ENCODE assay signal across 9 mouse cellular contexts in genomic region chr13:29604241-29604640, GRCm38 (mm10).
DNase-seq lines count a peak whose midpoint lies in the region; ATAC-seq and TF ChIP-seq lines count a peak whose summit lies in the region.
"Had no signal": no experiment of that assay in that cellular context is flagged by ENCODE, and none has a peak within 500 bp of the region (broad histone marks: within the 10 kb centered on the region; RNA-seq: fewer than 3 reads in every experiment).

No protein-coding gene starts in this region.

- TF ChIP-seq POLR2A in olfactory bulb, adult 2 months (IDR thresholded peaks at IDR 0.05; ENCODE audit: insufficient read depth, low read depth, low read length) = no peak

- H3K4me1 ChIP-seq in liver, postnatal 0 days (ENCODE audit: insufficient read depth) = no peaks in the 10 kb centered on the region
- no peaks in the 10 kb centered on the region for H3K4me1 ChIP-seq in olfactory bulb, adult 2 months (ENCODE audit: control insufficient read depth, insufficient read depth, low read length)

- ATAC-seq in common myeloid progenitor, adult 5-6 weeks (replicated peaks; ENCODE audit: low read depth, poor library complexity, severe bottlenecking) = peak; percentile 92
- no peak for ATAC-seq in liver, postnatal 0 days

- H3K27ac ChIP-seq in liver, postnatal 0 days (ENCODE audit: low read depth) = no peak overlapping the region
- H3K27ac ChIP-seq in olfactory bulb, adult 2 months (ENCODE audit: insufficient read depth, low read depth, low read length) = no peak overlapping the region

- H3K9ac ChIP-seq in liver, postnatal 0 days (replicated peaks) = no peak overlapping the region

- no peak for TF ChIP-seq EP300 in liver, postnatal 0 days (IDR thresholded peaks at IDR 0.05; ENCODE audit: low read depth)

- peak; percentile 42 to 45 for DNase-seq in urinary bladder, adult 18-20 months (ENCODE audit: low spot score in 2 of 2)
- no peak for DNase-seq in urinary bladder, postnatal 10 days (ENCODE audit: low spot score)
- DNase-seq in gastrocnemius, postnatal 25 days = peak; percentile 48
- peak; percentile 31 to 70 for DNase-seq in kidney, adult 8-10 months
- DNase-seq in liver, postnatal 0 days = peak; percentile 67
- peak; percentile 34 for DNase-seq in urinary bladder, adult 2 months (ENCODE audit: low spot score)

- no peaks in the 10 kb centered on the region for H3K36me3 ChIP-seq in liver, postnatal 0 days (replicated peaks; ENCODE audit: insufficient read depth, low read length)

- no peak overlapping the region for H3K4me3 ChIP-seq in liver, postnatal 0 days (ENCODE audit: low read depth, low read length)
- H3K4me3 ChIP-seq in olfactory bulb, adult 2 months (ENCODE audit: insufficient read depth, low read depth, low read length) = no peak overlapping the region
- H3K4me3 ChIP-seq: myocyte had no signal

- 36% methylated on average over 6 of the region's 7 CpGs for WGBS in liver, postnatal 0 days (ENCODE audit: insufficient replicate concordance)
- 20% methylated on average over 7 of the region's 7 CpGs for WGBS in olfactory bulb, adult 2 months

- no peaks in the 10 kb centered on the region for H3K27me3 ChIP-seq in liver, postnatal 0 days (ENCODE audit: insufficient read depth, low read length)

- H3K4me2 ChIP-seq in liver, postnatal 0 days (ENCODE audit: low read depth, low read length) = no peak overlapping the region

- H3K9me3 ChIP-seq in liver, postnatal 0 days (ENCODE audit: low read length) = no peaks in the 10 kb centered on the region

- TF ChIP-seq CTCF in liver, postnatal 0 days (IDR thresholded peaks at IDR 0.05; ENCODE audit: low read depth) = peak; percentile 78
- TF ChIP-seq CTCF in olfactory bulb, adult 2 months (IDR thresholded peaks at IDR 0.05; ENCODE audit: insufficient read depth, low read depth, low read length) = peak; percentile 64
